Mouse (Mus musculus) adrenal gland, postnatal 4 days (tissue): ENCODE results near the gene Hoxa3. TPM values are rescaled to one million over a fixed set of nuclear protein-coding genes. Genes with fewer than 3 reads are reported as not detected.

ENCODE experiments used
- DNase-seq, 2 experiments: peaks; one replicate each; pipeline ENCODE4 v3.0.0; 2021 to 2022; ENCODE audit warnings: low spot score in 2 of 2, mixed read lengths in 2 of 2
- total RNA-seq, 2 experiments: library from RNA; stranded (reverse); gene quantifications; 2 replicates each; pipeline ENCODE4 v1.2.3; 2021

Gene Hoxa3
- total RNA-seq, 2 experiments from 2014 or later = 13.3 to 15.6 TPM

GRCm38 (mm10) chr6:52171938-52172337 lies 41.2 kb downstream of the Hoxa3 start:
- no peak for DNase-seq

DNA sequence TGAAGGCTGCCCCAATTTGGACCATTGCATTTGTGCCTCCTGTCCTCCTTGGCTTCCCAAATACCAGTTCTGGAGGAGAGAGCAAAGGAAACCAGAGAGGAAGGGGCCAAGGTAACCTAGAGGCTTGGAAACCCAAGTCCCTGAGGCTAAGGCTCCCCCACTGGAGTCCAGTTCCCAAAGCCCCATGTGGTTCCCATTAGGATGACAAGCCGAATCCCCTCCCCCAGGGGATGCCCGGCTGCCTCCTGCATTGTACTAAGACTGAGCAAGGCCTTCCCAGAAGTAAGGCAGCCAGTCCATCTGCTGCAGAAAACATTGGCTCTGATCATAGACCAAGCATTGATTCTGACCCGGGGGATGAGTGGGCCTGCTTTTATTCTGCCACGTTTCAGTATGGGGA lies 41.8 kb downstream of the Hoxa3 start:
- no peak for DNase-seq

GRCm38 (mm10) chr6:52170898-52171223 lies 42.3 kb downstream of the Hoxa3 start:
- no peak for DNase-seq

DNA sequence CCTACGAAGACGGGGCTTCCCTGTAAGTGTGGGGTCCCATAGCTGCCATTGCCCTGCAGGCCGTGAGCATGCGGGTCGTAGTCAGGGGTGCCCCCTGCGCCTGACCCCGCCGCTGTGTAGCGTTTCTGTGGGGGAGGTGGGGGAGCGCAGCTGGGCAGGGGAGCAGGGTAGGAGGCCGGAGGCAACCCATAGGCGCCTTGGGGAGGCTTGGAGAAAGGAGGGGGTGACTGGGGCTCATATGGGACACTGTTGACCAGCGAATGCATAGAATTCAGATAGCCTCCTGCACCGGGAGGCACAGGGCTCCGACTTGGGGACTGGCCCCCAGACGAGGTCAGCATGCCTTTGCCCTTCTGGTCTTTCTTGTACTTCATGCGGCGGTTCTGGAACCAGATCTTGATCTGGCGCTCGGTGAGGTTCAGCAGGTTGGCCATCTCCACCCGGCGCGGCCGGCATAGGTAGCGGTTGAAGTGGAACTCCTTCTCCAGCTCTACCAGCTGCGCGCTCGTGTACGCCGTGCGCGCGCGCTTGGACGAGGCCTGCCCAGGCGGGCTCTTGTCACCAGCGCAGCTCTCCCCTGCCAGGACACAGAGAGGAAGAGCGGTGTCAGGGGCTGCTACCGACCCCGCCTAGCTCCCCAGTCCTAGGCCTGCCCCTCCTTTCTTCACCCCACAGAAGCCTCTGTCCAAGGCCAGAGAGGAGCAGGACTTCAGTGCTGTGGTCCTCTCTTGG lies 42.8 kb downstream of the Hoxa3 start:
- DNase-seq = peak in 1 of 2 experiments; percentile 37

- DNase-seq = no peak
Measured at GRCm38 (mm10) chr6:52169499-52170165, 43.5 kb downstream of the Hoxa3 start.

DNA sequence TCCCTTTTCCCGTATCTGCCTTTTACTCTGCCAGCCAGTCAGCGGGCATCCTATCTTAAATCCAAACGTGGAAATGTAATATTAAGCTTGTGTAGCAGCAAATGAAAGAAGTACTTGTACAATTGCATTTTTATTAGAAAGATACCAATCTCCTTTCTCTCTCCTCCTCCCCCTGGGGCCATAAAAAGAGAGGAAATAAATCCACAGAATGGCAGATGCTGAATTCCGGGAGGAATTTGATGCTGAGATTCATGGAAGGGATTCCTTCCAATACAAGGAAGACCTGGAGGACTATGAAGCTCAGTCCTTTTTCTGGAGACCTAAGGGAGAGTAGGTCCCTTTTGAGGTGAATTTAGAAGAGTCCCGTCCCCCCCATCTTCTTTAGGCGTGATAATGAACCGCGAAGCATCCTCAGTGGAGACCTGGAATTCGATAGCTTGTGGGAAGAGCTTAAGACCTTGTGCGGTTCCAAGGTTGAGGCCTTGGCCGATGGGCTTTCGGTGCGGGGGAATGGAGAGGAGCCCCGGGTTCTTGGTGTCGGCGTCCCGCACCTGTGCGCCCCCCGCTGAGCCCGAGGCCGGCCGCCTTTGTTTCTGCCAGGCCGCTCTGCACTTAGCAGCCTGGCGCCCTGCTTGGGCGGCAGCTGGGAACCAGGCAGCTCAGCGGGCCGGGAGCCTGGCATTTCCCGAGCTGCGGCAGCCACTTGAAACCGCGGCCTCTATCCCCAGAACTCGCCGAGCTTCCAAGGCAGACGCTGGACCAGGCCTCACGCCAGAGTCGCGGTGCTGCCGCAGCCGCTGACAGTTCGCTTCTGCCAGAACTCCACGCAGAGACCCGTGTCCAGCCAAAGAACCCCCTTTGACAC lies 44.7 kb downstream of the Hoxa3 start:
- no peak for DNase-seq

DNA sequence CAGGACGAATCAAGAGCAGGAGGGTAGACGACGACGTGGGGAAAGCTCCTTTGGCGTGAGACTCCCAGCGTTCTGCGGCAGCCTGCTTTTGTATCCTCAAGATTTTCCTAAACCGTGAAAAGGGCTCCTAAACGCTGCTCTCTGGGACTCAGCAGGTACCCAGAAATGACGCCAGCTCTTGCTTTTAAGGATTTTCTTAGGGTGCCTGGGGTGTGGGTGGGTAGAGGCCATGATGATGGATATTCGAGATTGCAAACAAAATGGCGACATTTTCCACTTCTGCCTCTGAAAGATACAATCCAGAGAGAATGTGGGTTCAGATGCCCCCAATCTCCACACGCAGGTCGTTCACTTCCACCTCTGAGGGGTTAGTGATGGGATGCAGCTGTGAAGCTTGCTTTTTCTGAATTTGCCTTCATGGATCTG lies 45.4 kb downstream of the Hoxa3 start:
- DNase-seq = no peak

GRCm38 (mm10) chr6:52167176-52167575 lies 46.0 kb downstream of the Hoxa3 start:
- DNase-seq = no peak

- no peak for DNase-seq
Measured at GRCm38 (mm10) chr6:52166431-52167077, 46.6 kb downstream of the Hoxa3 start.

- no peak for DNase-seq
Measured at GRCm38 (mm10) chr6:52165441-52166370, 47.4 kb downstream of the Hoxa3 start.

- no peak for DNase-seq
Measured at GRCm38 (mm10) chr6:52164626-52165440, 48.3 kb downstream of the Hoxa3 start, which contains the start of gene Hoxa2. Gene Hoxa2 (minus strand): TSS chr6:52164831.

DNA sequence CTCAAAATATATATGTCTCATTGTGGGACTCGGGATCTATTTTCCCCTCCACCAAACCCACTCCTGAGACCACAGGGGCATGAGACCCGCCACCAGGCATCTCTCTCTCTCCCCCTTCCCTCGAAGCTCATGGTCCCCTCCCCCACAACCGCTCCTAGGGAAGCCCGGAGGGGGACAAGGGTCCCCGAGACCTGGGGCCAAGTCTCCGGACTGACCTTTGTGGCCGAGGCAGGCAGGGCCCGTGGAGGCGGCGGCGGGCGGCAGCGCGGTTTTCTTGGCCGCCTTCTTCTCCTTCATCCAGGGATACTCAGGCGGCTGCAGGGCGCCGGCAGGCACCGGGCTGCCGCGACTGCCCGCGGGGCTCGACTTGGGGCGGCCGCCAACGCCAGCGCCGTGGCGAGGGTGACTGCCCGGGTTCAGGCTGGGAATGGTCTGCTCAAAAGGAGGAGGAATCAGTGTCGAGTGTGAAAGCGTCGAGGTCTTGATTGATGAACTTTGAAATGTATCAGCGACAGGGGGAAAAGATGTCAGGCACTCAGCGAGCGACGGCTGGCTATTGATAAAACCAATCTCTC lies 49.0 kb downstream of the Hoxa3 start:
- DNase-seq = peak in 1 of 2 experiments; percentile 23

- DNase-seq = no peak
Measured at GRCm38 (mm10) chr6:52163366-52164031, 49.6 kb downstream of the Hoxa3 start.

- no peak for DNase-seq
Measured at GRCm38 (mm10) chr6:52162611-52163365, 50.3 kb downstream of the Hoxa3 start.

DNA sequence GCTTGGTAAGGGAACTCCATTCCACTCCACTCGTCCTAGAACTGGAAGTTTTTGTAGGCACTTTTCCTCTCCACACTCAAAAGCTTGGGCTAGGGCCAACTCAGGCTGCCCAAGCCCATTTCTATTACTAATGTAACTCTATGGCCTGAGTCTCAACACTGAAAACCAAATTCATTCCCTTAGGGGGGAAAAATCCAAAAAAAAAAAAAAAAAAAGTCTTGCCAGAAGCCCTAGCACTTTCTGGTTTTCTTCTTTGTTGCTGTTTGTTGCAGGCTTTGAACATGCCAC lies 51.1 kb downstream of the Hoxa3 start:
- DNase-seq = no peak

DNA sequence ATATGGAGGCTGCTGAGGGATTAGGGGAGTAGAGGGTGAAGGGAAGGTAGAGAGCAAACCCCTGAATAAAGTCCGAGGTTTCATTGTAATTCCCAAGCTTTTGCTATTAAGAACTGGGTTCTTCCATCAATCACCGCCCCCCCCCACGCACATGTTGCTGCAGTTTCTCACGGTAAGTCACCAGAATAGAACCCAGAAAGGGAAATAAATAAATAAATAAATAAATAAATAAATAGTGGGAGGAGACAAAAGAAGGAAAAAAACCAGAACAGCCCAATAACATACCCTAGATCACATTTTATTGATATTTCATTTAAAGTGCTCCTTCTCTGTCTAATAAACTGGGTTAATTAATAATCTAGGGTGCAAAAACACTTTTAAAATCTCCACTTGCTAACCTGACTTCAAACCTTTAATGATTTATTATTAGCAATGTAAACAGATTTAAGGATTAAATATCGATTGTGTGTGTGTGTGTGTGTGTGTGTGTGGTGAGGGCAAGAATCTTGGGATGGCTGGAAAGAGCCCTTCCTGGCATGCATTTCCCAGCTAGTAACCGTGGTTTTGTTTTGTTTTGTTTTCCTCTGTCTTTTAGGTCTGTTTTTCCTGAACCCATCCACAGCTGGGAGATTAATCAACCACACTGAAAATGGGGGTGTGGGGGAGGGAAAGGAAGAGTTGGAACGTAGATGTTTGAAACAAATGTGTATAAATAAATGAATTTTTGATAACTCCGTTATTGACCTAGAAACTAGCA lies 51.6 kb downstream of the Hoxa3 start:
- DNase-seq = no peak
